Mouse (Mus musculus): ENCODE measurements at regions not wholly inside any gene's neighbourhood (a gene's known extent, or its start where the extent isn't known, plus 50 kb on each side); places are given as distances from the start of the nearest gene placed in this dataset.

GRCm38 (mm10) chr10:121150668-121151067 is 116.9 kb downstream of the Wif1 start:
- no peak for DNase-seq

- DNase-seq: no peak
Observed at GRCm38 (mm10) chr10:121153625-121154024, 119.9 kb downstream of the Wif1 start.

GRCm38 (mm10) chr10:121160499-121160898 is 126.7 kb downstream of the Wif1 start:
- DNase-seq: no peak

- DNase-seq: no peak
Observed at GRCm38 (mm10) chr10:121161201-121161600, 127.4 kb downstream of the Wif1 start.

GRCm38 (mm10) chr10:121174022-121174421 is 140.3 kb downstream of the Wif1 start:
- DNase-seq: no peak

- DNase-seq: peak; percentile 4
Observed at GRCm38 (mm10) chr10:121189139-121189538, 155.4 kb downstream of the Wif1 start.

GRCm38 (mm10) chr10:121199236-121199635 is 151.8 kb downstream of the Tbc1d30 start:
- no peak for DNase-seq

GRCm38 (mm10) chr10:121202531-121202930 is 148.5 kb downstream of the Tbc1d30 start:
- DNase-seq: no peak

GRCm38 (mm10) chr10:121205551-121205950 is 145.5 kb downstream of the Tbc1d30 start:
- DNase-seq: no peak

GRCm38 (mm10) chr10:121206002-121206742 is 144.9 kb downstream of the Tbc1d30 start:
- no peak for DNase-seq

- no peak for DNase-seq
Observed at GRCm38 (mm10) chr10:121206743-121207039, 144.4 kb downstream of the Tbc1d30 start.
